Mouse (Mus musculus) lung, postnatal 0 days (tissue): ENCODE data around the gene Gsto2.

ENCODE experiments used
- CTCF ChIP-seq: IDR thresholded peaks from 2 replicates; pipeline ENCODE4 v1.5.1; 2016; ENCODE audit warnings: antibody characterized with exemption, mild to moderate bottlenecking
- EP300 ChIP-seq: IDR thresholded peaks from 2 replicates; pipeline ENCODE4 v1.6.1; 2016; ENCODE audit warnings: antibody characterized with exemption, mild to moderate bottlenecking, control low read depth

DNA sequence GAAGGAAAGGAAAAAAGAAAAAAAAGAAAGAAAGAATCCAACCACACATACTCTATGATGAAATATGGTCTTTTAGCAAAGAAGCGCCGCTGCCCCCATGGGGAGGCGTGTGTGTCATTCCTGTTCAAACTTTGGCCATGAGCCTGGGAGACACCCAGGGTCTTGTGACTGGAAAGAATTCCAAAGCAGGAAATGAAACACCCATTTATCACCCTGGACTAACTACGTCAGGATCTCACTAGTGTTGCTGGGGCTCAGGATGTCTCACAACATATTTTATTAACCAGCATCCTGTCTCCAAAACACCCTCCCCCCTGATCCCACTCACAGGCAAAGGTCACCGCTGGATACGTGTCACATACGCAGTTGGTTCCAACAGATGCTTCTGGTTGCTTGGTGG is 21.3 kb downstream of the Gsto2 start:
- TF ChIP-seq CTCF, result peak; percentile 32
- TF ChIP-seq EP300, result peak; percentile 97
